Mouse (Mus musculus) stomach, postnatal 0 days (tissue): ENCODE results near the gene Grcc10.

Experiments
- CTCF ChIP-seq: IDR thresholded peaks from 2 replicates; pipeline ENCODE4 v1.5.1; 2016; ENCODE audit warnings: antibody characterized with exemption, low read depth, mild to moderate bottlenecking, moderate library complexity
- EP300 ChIP-seq: optimal IDR thresholded peaks from 2 replicates; pipeline ENCODE3; 2016; ENCODE audit warnings: antibody characterized with exemption

- TF ChIP-seq CTCF (no peak), EP300 (no peak)
Measured at GRCm38 (mm10) chr6:124717968-124718367, 23.2 kb downstream of the Grcc10 start.
